Mouse (Mus musculus) heart, embryonic 14.5 days (tissue): ENCODE measurements at regions not wholly inside any gene's neighbourhood (a gene's known extent, or its start where the extent isn't known, plus 50 kb on each side); places are given as distances from the start of the nearest gene placed in this dataset.

Source experiments
- ATAC-seq: fragments of 200-750 bp; cut with Nextera tagmentation; 2 replicates; pipeline ENCODE4 v1.8.0; 2017; ENCODE audit warnings: low read depth, moderate TSS enrichment; ENCODE audit not compliant: insufficient number of reproducible peaks, insufficient read depth, low FRiP score
- H3K27ac ChIP-seq, 2 experiments: fragments of 200-500 bp in 1 of 2; fragments of 300-500 bp in 1 of 2; sonication (generic) in 1 of 2; replicated peaks in 1 of 2; 2 replicates each; pipeline ENCODE4 v1.5.1; 2012 to 2014; ENCODE audit warnings: low read depth in 2 of 2, low read length in 2 of 2, control low read depth in 1 of 2, mild to moderate bottlenecking in 1 of 2, mixed read lengths in 1 of 2; ENCODE audit not compliant: control insufficient read depth in 1 of 2, insufficient read depth in 1 of 2
- H3K27me3 ChIP-seq: fragments of 300-500 bp; sonication (generic); 2 replicates; pipeline ENCODE4 v1.6.1; 2014; ENCODE audit warnings: mild to moderate bottlenecking, low read length, control low read depth; ENCODE audit not compliant: control insufficient read depth, insufficient read depth
- H3K36me3 ChIP-seq: fragments of 300-500 bp; sonication (generic); 2 replicates; pipeline ENCODE4 v1.6.1; 2014; ENCODE audit warnings: mild to moderate bottlenecking, control low read depth, low read length, mixed read lengths; ENCODE audit not compliant: control insufficient read depth, insufficient read depth
- H3K4me1 ChIP-seq, 2 experiments: fragments of 200-500 bp in 1 of 2; fragments of 300-500 bp in 1 of 2; sonication (generic) in 1 of 2; 2 replicates each; pipeline ENCODE4 v1.6.1; 2012 to 2014; ENCODE audit warnings: low read length in 2 of 2, control low read depth in 1 of 2, mixed read lengths in 1 of 2; ENCODE audit not compliant: control insufficient read depth in 2 of 2, insufficient read depth in 2 of 2
- H3K4me2 ChIP-seq: fragments of 300-500 bp; sonication (generic); 2 replicates; pipeline ENCODE4 v1.6.1; 2014; ENCODE audit warnings: mild to moderate bottlenecking, low read length
- H3K4me3 ChIP-seq, 2 experiments: fragments of 200-500 bp in 1 of 2; fragments of 300-500 bp in 1 of 2; sonication (generic) in 1 of 2; 2 replicates each; pipeline ENCODE4 v1.5.1; 2012 to 2014; ENCODE audit warnings: low read length in 2 of 2, mild to moderate bottlenecking in 2 of 2, control low read depth in 1 of 2, low read depth in 1 of 2, moderate library complexity in 1 of 2; ENCODE audit not compliant: control insufficient read depth in 1 of 2, insufficient read depth in 1 of 2
- H3K9ac ChIP-seq: fragments of 300-500 bp; sonication (generic); 2 replicates; pipeline ENCODE4 v1.6.1; 2014; ENCODE audit warnings: mild to moderate bottlenecking, low read length
- H3K9me3 ChIP-seq: fragments of 300-500 bp; sonication (generic); 2 replicates; pipeline ENCODE4 v1.6.1; 2016; ENCODE audit warnings: low read length, control low read depth; ENCODE audit not compliant: control insufficient read depth
- WGBS: fragments of 180-500 bp; shearing (Covaris S2); extraction: QIAGEN DNeasy Blood & Tissue Kit; methylation state at CpG from one replicate; pipeline ENCODE4 v1.1.7; 2014; 5-methylcytosine and 5-hydroxymethylcytosine counted together

DNA sequence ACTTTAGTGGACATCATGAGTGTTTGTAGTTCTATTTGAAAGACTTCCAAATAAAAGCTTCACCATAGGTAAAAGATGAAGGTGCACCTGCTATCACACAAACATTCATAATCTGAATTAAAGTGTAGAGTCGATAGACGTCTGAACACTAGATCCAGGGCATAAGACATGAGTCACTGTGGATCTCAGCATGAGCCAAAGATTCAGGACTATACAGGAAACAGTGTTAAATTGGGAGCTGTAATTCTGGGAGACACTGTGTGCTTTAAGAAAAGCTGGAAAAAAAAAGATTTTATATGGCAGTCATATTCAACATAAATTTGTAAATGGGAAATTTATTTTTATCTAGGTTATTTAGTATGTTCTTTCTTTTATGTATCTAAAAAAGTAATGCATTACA lies 160.5 kb downstream of the Pdha2 start:
- H3K9ac ChIP-seq, result no peak overlapping the region
- no peak for ATAC-seq
- 79% methylated on average over 2 of the region's 2 CpGs for WGBS

DNA sequence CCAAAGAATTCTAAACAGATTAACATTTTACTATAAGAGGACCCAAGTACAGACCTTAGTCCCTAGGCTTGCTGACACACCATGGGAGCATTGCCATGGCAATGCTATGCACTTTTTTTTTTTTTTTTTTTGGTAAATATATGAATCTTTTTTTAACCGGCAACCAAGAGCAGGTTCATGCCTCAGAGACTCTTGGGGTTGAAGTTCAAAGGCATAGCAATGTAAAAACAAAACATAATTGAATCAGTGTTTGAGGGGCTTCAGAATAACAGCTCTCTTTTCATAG lies 197.9 kb downstream of the Pdha2 start:
- H3K9ac ChIP-seq, result no peak overlapping the region
- no peaks in the 10 kb centered on the region for H3K27me3 ChIP-seq
- no peak for ATAC-seq
- no peaks in the 10 kb centered on the region for H3K4me1 ChIP-seq
- no peak overlapping the region for H3K27ac ChIP-seq
- no peak overlapping the region for H3K4me2 ChIP-seq
- no peaks in the 10 kb centered on the region for H3K36me3 ChIP-seq
- no peaks in the 10 kb centered on the region for H3K9me3 ChIP-seq
- H3K4me3 ChIP-seq, result no peak overlapping the region
- WGBS, result 83% methylated on average over 1 of the region's 1 CpGs

More for the DNA sequence above, 160.5 kb downstream of the Pdha2 start:
- H3K9me3 ChIP-seq, result no peaks in the 10 kb centered on the region
- H3K4me1 ChIP-seq, result no peaks in the 10 kb centered on the region
- no peak overlapping the region for H3K4me3 ChIP-seq
- no peaks in the 10 kb centered on the region for H3K36me3 ChIP-seq
- H3K27ac ChIP-seq, result no peak overlapping the region
- H3K27me3 ChIP-seq, result no peaks in the 10 kb centered on the region
- H3K4me2 ChIP-seq, result no peak overlapping the region

- 63% methylated on average over 8 of the region's 8 CpGs for WGBS
- H3K4me2 ChIP-seq, result no peak overlapping the region
Observed at GRCm38 (mm10) chr3:141013521-141014261, 198.5 kb downstream of the Pdha2 start.

DNA sequence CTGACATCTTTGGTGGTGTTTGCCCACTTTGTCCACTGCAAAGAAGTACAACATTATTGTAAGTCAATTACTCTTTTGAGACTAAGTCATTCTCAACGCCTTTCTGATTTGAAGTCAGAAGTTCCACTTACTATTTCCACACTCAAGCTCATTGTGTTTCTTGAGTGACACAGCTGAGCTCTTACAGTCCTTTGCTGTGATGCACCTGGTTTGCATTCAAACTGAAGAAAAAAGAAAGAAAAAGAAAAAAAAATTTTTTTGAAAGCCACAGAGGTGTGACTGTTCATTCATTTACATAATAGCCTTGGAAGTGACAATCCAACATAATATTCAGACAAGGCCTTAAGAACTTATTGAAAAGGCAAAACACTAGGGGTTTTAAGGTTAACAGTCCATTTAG lies 199.2 kb downstream of the Pdha2 start:
- Histone ChIP-seq H3K4me1 (no peaks in the 10 kb centered on the region), H3K4me3 (no peak overlapping the region), H3K4me2 (no peak overlapping the region), H3K27me3 (no peaks in the 10 kb centered on the region), H3K36me3 (no peaks in the 10 kb centered on the region), H3K9ac (no peak overlapping the region), H3K9me3 (no peaks in the 10 kb centered on the region), H3K27ac (no peak overlapping the region)
- ATAC-seq, result no peak
- WGBS, result 68% methylated on average over 1 of the region's 1 CpGs

More at GRCm38 (mm10) chr3:141013521-141014261, 198.5 kb downstream of the Pdha2 start:
- ATAC-seq, result no peak
- Histone ChIP-seq H3K27me3 (no peaks in the 10 kb centered on the region), H3K4me3 (no peak overlapping the region), H3K9ac (no peak overlapping the region), H3K9me3 (no peaks in the 10 kb centered on the region), H3K36me3 (no peaks in the 10 kb centered on the region), H3K27ac (no peak overlapping the region), H3K4me1 (no peaks in the 10 kb centered on the region)

GRCm38 (mm10) chr3:141008792-141009191 lies 203.4 kb downstream of the Pdha2 start:
- H3K4me3 ChIP-seq, result no peak overlapping the region
- H3K27ac ChIP-seq, result no peak overlapping the region
- 62% methylated on average over 2 of the region's 2 CpGs for WGBS
- H3K9me3 ChIP-seq, result no peaks in the 10 kb centered on the region
- no peaks in the 10 kb centered on the region for H3K27me3 ChIP-seq
- no peaks in the 10 kb centered on the region for H3K36me3 ChIP-seq
- no peak overlapping the region for H3K4me2 ChIP-seq
- ATAC-seq, result no peak
- no peak overlapping the region for H3K9ac ChIP-seq
- no peaks in the 10 kb centered on the region for H3K4me1 ChIP-seq

DNA sequence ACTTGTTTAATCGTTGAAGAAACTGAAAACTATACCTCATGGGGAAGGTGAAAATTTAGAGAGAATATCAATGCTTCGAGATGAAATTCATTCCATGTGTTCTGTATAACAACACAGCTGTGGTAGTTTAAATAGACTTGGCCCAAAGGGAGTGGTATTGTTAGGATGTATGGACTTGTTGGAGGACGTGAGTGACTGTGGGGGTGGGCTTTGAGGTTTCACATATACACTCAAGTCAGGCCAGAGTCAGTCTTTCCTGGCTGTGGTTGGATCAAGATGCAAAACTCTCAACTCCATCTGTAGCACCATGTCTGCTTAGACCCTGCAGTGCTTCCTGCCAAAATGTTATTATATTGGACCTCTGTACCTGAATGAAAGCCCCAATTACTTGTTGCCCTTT lies 206.3 kb downstream of the Pdha2 start:
- H3K27ac ChIP-seq, result no peak overlapping the region
- no peaks in the 10 kb centered on the region for H3K36me3 ChIP-seq
- no peak for ATAC-seq
- no peak overlapping the region for H3K9ac ChIP-seq
- H3K4me3 ChIP-seq, result no peak overlapping the region
- H3K27me3 ChIP-seq, result no peaks in the 10 kb centered on the region
- no peaks in the 10 kb centered on the region for H3K9me3 ChIP-seq
- no peak overlapping the region for H3K4me2 ChIP-seq
- H3K4me1 ChIP-seq, result no peaks in the 10 kb centered on the region
- 60% methylated on average over 3 of the region's 3 CpGs for WGBS

DNA sequence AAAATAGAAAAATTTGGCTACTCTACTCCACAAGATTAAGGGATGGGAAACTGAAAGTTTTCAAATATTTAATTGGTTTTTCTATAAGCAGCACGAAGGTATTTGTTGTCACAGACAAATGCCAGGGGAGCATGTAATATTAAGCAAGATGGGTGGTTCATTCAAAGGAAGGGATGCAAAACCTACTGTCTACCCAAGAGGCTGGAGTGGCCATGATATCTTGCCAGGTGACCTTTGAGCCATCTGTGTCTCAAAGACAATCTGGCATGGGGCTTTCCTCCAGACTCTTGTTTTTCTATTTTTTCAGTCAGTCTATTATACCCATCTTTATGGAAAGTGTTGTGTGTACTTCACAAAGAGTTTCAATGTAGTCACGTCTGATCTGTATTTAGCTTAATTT lies 208.6 kb downstream of the Pdha2 start:
- Histone ChIP-seq H3K36me3 (no peaks in the 10 kb centered on the region), H3K27me3 (no peaks in the 10 kb centered on the region), H3K9ac (no peak overlapping the region), H3K4me1 (no peaks in the 10 kb centered on the region), H3K4me3 (no peak overlapping the region), H3K4me2 (no peak overlapping the region), H3K9me3 (no peaks in the 10 kb centered on the region), H3K27ac (no peak overlapping the region)
- WGBS, result 64% methylated on average over 2 of the region's 2 CpGs
- ATAC-seq, result no peak

- Histone ChIP-seq H3K27me3 (no peaks in the 10 kb centered on the region), H3K9me3 (no peaks in the 10 kb centered on the region), H3K4me1 (no peaks in the 10 kb centered on the region), H3K9ac (no peak overlapping the region), H3K27ac (no peak overlapping the region), H3K4me2 (no peak overlapping the region), H3K36me3 (no peaks in the 10 kb centered on the region), H3K4me3 (no peak overlapping the region)
- no peak for ATAC-seq
- 60% methylated on average over 5 of the region's 5 CpGs for WGBS
Observed at GRCm38 (mm10) chr3:140988247-140988646, 223.9 kb downstream of the Pdha2 start.
